Mouse (Mus musculus) intestine, embryonic 16.5 days (tissue): ENCODE results near the gene Igf2bp3. TPM values are rescaled to one million over a fixed set of nuclear protein-coding genes. Genes with fewer than 3 reads are reported as not detected.

ENCODE experiments used
- ATAC-seq: fragments of 200-750 bp; cut with Nextera tagmentation; 2 replicates; pipeline ENCODE4 v1.8.0; 2017; ENCODE audit warnings: moderate TSS enrichment, moderate library complexity
- H3K27ac ChIP-seq: fragments of 300-500 bp; sonication (generic); 2 replicates; pipeline ENCODE4 v1.5.1; 2014; ENCODE audit warnings: mild to moderate bottlenecking, low read length
- H3K27me3 ChIP-seq: fragments of 300-500 bp; sonication (generic); replicated peaks from 2 replicates; pipeline ENCODE4 v1.6.1; 2014; ENCODE audit warnings: low read length, control low read depth, mixed read lengths; ENCODE audit not compliant: control insufficient read depth, insufficient read depth
- H3K36me3 ChIP-seq: fragments of 300-500 bp; sonication (generic); 2 replicates; pipeline ENCODE4 v1.6.1; 2014; ENCODE audit warnings: low read length, control low read depth; ENCODE audit not compliant: control insufficient read depth, insufficient read depth
- H3K4me1 ChIP-seq: fragments of 300-500 bp; sonication (generic); 2 replicates; pipeline ENCODE4 v1.6.1; 2014; ENCODE audit warnings: low read length, control low read depth, mixed read lengths; ENCODE audit not compliant: control insufficient read depth, insufficient read depth
- H3K4me2 ChIP-seq: fragments of 300-500 bp; sonication (generic); 2 replicates; pipeline ENCODE4 v1.6.1; 2014; ENCODE audit warnings: low read depth, low read length, control low read depth
- H3K4me3 ChIP-seq: fragments of 300-500 bp; sonication (generic); 2 replicates; pipeline ENCODE4 v1.5.1; 2014; ENCODE audit warnings: mild to moderate bottlenecking, low read length
- H3K9ac ChIP-seq: fragments of 300-500 bp; sonication (generic); 2 replicates; pipeline ENCODE4 v1.6.1; 2014; ENCODE audit warnings: low read depth, low read length
- H3K9me3 ChIP-seq: fragments of 300-500 bp; sonication (generic); 2 replicates; pipeline ENCODE4 v1.6.1; 2016; ENCODE audit warnings: low read length, control low read depth; ENCODE audit not compliant: control insufficient read depth
- WGBS: fragments of 180-500 bp; shearing (Covaris S2); extraction: QIAGEN DNeasy Blood & Tissue Kit; methylation state at CpG from one replicate; pipeline ENCODE4 v1.1.7; 2014; 5-methylcytosine and 5-hydroxymethylcytosine counted together
- polyA plus RNA-seq: library from polyadenylated mRNA; unstranded; fragments of >200 nt; fragmentation: Nextera tagmentation; extraction: Ambion mirVana; gene quantifications from 2 replicates; pipeline ENCODE4 v1.2.1, GENCODE M21; 2015

Igf2bp3 gene
- polyA plus RNA-seq, 1 experiment from 2014 or later: 78.7 TPM

DNA sequence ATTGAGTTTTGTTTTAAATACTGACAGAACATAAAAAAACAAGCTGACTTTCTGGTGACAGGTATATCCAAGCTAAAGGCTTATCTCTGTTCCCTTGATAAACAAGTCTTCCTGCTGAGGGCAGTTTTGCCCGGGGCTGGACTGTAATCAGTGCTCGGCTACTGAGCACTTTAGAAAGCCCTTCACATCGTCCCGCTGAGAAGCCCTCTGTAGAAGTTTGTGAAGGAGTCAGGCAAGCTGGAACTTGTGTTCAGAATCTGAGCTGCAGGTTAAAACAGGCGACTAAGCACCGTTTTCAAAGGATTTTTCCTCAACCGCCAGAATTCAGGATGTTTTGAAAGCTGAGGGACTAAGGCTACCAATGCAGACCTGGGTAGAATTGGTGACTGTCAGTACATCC lies 7.1 kb upstream of the Igf2bp3 start:
- WGBS: 6% methylated on average over 7 of the region's 7 CpGs
- peak overlapping the region; percentile 61 for H3K9ac ChIP-seq
- H3K4me2 ChIP-seq: peak overlapping the region; percentile 50
- no peaks in the 10 kb centered on the region for H3K9me3 ChIP-seq
- no peaks in the 10 kb centered on the region for H3K27me3 ChIP-seq
- no peaks in the 10 kb centered on the region for H3K36me3 ChIP-seq
- H3K27ac ChIP-seq: peak overlapping the region; percentile 76
- ATAC-seq: no peak
- H3K4me1 ChIP-seq: peaks cover 7% of the 10 kb centered on the region
- H3K4me3 ChIP-seq: peak overlapping the region; percentile 19; the same call in 1 of the 2 replicates

DNA sequence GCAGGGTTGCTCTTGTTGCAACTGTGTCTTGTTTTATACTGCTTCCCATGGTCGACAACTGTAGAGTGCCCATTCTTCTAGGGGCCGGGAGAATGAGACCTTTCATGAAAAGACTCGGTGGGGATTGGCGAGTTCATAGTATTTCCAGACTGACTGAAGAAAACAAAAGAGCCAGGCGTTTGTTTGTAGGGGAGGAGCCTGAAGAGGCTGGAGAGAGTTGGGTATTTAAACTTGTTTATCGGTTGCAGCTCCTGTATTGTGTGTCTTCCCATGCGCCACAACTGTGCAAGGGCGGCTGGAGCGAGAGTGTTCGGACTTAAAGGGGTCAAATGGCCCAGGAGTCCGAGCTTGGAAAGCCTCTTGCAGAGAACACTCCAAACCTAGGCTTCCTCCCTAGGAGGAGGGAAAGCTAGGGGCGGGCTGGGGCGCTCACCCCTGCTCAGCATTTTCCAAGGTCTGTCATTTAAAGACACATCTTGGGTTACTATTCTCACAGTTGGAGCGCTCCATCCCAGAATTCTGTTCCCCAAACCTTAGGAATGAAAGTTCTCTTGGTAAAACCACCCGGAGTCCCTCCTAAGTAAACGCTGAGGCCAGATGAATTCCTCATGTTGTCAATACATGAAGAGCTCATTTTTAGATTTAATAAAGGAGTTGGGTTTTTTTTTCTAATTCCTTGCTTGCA lies 5.3 kb upstream of the Igf2bp3 start:
- H3K36me3 ChIP-seq: no peaks in the 10 kb centered on the region
- H3K9ac ChIP-seq: peak overlapping the region; percentile 58
- peaks cover 5% of the 10 kb centered on the region for H3K4me1 ChIP-seq
- H3K27ac ChIP-seq: peak overlapping the region; percentile 47
- H3K4me2 ChIP-seq: peak overlapping the region; percentile 60
- H3K27me3 ChIP-seq: no peaks in the 10 kb centered on the region
- no peak for ATAC-seq
- no peaks in the 10 kb centered on the region for H3K9me3 ChIP-seq
- 7% methylated on average over 16 of the region's 16 CpGs for WGBS
- H3K4me3 ChIP-seq: peak overlapping the region; percentile 38

DNA sequence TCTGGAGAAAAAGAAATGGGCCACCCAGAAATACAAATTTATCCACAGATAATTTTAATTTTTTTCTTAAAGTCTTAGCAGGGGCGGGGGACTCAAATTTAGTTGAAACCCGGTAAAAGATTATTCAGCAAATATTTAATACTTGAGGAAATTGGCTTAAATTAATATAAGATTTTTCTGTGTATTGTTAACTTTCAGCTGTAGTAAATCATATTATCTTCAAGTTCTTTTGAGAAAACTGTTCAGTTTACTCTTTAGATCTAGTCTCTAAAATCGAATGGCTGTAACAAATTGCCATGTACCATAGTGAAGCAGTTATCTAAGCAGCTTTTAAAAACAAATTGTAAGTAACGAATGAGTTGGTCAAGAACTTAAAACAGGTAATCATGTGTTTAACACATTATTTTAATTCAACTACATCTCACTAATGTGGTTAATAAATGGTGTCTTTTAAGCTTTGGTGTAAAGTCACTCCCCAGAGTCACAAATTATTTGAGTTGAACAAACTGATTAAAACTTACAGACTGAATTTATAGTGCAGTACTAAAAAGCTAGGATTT lies 4.3 kb upstream of the Igf2bp3 start:
- Histone ChIP-seq H3K27ac (no peak overlapping the region), H3K27me3 (no peaks in the 10 kb centered on the region), H3K9me3 (no peaks in the 10 kb centered on the region), H3K4me3 (no peak overlapping the region), H3K4me2 (no peak overlapping the region), H3K4me1 (no peaks in the 10 kb centered on the region), H3K36me3 (no peaks in the 10 kb centered on the region), H3K9ac (no peak overlapping the region)
- WGBS: 23% methylated on average over 4 of the region's 4 CpGs
- ATAC-seq: no peak

DNA sequence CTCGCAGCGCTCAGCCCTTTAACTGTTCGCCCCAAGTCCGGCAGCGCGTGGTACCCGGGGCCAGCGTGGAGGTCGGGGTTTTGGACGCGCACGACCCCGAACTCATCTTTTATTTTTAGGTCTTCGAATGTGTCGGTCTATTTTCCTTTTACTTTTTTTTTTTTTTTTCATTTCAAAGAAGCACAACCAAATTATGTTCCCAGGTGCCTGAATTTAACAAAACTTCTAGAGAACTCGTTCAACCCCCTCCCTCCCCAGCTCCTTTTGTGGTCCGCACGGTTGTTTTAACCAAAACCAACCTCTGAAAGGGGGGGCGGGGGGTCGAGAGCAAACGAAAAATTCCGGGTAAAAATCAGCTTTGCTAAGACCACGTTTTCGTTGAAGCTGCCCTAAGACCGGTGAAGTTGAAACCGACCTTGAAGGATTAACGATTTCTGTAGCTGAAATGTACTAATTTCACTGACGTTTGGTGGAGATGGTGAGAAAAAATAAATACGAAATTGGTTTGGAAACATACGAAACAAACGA lies 3.6 kb upstream of the Igf2bp3 start:
- Histone ChIP-seq H3K4me2 (peak overlapping the region; percentile 79), H3K9me3 (no peaks in the 10 kb centered on the region), H3K4me3 (peak overlapping the region; percentile 64), H3K27me3 (no peaks in the 10 kb centered on the region), H3K36me3 (no peaks in the 10 kb centered on the region), H3K4me1 (no peaks in the 10 kb centered on the region; the same call in 1 of the 2 replicates), H3K27ac (peak overlapping the region; percentile 57), H3K9ac (peak overlapping the region; percentile 70)
- no peak for ATAC-seq
- under 1% methylated on average over 31 of the region's 31 CpGs for WGBS

DNA sequence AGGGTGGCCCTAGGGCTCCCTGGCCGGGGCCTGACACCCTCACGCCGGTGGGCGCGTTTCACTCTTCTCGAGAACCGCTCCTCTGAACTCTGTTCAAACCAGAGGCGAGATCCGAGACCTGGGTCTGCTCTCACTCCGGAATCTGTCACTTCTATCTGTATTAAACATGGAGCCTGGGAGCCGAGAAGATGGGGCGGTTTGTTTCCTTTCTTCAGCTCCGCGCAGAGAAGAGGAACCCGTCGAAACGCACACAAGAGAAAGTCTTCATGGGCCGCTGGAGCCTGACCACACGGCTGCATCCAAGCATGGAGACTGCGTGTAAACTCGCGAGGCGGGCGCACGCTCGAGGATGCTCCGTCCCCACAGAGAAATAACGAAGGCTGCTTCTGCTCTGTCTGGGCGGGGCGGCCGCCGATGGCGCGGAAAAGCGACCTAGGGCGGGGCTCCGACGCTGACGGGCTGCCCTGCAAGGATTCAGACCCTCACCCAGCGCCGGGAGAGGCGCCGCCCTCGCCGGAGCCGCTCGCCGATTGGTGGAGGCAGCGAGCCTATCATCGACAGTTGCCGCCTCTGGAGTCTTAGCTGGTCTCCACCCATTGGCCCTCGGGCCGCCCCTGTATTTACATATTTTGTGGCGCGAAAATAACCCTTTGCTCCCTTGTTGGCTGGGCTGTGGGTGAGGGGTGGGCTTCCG lies 3.0 kb upstream of the Igf2bp3 start:
- Histone ChIP-seq H3K9ac (peak overlapping the region; percentile 74), H3K27me3 (no peaks in the 10 kb centered on the region), H3K9me3 (no peaks in the 10 kb centered on the region), H3K36me3 (no peaks in the 10 kb centered on the region), H3K27ac (peak overlapping the region; percentile 89), H3K4me1 (peaks cover 4% of the 10 kb centered on the region), H3K4me3 (peak overlapping the region; percentile 64), H3K4me2 (peak overlapping the region; percentile 79)
- peak; percentile 90 for ATAC-seq
- under 1% methylated on average over 56 of the region's 56 CpGs for WGBS

DNA sequence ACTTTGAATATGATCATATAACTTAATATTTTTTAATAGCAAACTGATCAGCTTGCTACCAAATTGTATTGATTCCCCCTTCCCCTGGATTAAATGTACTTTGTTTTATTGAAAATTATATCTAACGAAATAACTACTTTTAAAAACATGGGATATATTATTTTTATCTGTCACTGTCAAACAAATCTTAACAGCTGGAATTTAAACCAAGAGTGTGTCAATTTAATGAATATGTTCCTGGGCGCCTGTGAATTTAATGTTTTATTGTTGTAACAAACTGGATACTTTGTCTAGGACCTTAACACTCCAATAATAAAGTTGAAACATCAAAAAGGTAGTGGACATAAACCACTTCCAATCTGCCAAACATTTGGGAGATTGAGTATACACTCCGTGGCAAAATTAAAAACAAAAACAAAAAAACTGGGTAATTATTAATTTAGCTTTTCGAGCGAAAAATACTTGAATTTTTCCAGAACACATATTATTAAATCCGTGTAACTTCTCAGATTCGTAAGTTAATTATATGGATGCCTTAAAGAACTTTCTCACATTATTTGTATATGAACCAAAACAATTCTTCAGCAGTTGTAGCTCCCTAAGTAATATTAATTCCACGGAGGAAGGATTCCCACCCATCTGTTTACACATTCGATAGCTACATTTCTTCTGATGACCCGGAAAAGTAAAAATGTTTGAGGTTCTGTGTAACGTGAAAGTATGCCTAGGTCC lies 2.2 kb upstream of the Igf2bp3 start:
- peak overlapping the region; percentile 64 for H3K4me3 ChIP-seq
- peak overlapping the region; percentile 89 for H3K27ac ChIP-seq
- H3K9me3 ChIP-seq: no peaks in the 10 kb centered on the region
- ATAC-seq: no peak
- H3K36me3 ChIP-seq: no peaks in the 10 kb centered on the region
- 3% methylated on average over 11 of the region's 11 CpGs for WGBS
- peak overlapping the region; percentile 79 for H3K4me2 ChIP-seq
- H3K4me1 ChIP-seq: peaks cover 7% of the 10 kb centered on the region
- peak overlapping the region; percentile 74 for H3K9ac ChIP-seq
- no peaks in the 10 kb centered on the region for H3K27me3 ChIP-seq

DNA sequence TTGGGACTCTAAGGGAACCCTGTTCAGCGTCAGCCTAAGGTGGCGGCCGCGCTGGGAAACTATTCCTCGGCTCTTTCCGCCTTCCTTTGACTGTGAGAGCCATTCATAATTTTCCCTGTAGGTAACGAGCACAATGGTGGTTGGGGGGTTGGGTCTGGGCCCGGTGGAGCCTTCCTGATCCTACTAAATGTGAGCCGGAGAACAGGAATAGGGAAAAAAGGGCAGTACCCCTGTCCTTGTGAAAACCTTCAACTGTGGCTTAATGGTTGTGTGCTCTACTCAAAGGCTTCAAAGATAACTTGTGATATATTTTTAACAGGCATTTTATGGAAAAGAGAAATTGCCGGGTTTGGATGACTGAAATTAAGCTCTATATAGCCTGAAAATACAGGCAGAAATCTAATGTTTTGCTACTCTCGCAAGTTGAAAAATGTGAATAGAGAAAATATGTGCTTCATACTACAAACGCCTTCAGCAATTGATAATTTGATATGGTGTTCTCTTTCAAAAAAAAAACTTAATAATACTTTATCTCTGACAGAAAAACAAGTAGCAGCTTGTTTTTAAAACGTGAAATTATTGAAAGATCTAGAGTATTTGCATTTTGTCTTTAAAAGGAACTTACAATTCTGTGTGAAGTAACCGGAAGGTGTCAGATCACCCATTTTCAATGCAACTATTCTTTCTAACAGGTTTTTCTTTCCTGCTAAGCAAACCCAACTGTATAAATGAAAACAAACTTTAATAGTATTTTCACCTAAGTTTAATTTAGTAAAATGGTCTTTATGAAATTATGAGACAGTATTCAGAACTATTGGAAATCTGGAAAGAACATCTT lies 1.2 kb upstream of the Igf2bp3 start:
- peaks cover 8% of the 10 kb centered on the region for H3K4me1 ChIP-seq
- H3K27me3 ChIP-seq: no peaks in the 10 kb centered on the region
- peak overlapping the region; percentile 98 for H3K9ac ChIP-seq
- peak overlapping the region; percentile 78 for H3K4me2 ChIP-seq
- peak overlapping the region; percentile 100 for H3K27ac ChIP-seq
- 2% methylated on average over 14 of the region's 14 CpGs for WGBS
- H3K4me3 ChIP-seq: peak overlapping the region; percentile 97
- no peaks in the 10 kb centered on the region for H3K36me3 ChIP-seq
- ATAC-seq: peak; percentile 9
- H3K9me3 ChIP-seq: no peaks in the 10 kb centered on the region

DNA sequence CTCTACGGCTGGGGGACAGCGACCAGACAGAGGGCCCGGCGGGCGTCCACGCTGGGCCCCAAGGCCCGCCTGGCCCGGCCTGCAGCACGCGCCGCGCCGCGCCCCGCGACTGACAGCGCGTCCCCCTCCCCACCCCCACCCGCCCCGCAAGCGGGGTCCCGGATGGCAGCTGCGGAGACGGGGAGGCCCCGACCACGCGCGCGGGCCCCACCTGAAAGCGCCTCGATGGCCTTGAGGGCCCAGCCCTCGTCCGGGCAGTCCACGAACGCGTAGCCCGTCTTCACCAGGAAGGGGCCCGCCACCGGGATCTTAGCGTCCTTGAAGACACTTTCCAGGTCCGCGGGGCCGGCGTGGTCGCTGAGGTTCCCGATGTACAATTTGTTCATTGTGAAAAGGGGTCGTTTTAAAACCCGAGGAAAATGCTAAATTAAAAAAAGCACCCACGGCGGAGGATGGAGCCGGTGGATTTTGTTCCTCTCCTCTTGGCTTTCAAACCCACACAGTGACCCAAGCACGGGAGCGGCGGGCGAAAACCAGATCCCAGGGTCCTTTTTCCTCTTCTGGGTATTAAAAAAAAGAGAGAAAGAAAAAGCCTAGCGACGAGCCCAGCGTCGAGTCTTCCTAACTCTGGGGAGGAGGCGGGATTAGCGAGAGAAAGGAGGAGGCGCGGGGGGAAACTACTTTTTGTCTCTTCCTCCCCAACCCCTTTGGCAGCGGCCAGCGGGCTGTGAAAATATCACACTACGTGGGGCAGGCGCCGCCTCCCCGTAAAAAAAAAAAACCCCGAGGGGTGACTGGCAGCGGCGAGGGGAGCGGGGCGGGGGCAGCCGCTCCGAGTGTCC lies 450 bp downstream of the Igf2bp3 start:
- Histone ChIP-seq H3K27me3 (no peaks in the 10 kb centered on the region), H3K27ac (peak overlapping the region; percentile 100), H3K36me3 (no peaks in the 10 kb centered on the region), H3K4me3 (peak overlapping the region; percentile 97), H3K4me1 (peaks cover 22% of the 10 kb centered on the region), H3K4me2 (peak overlapping the region; percentile 78), H3K9ac (peak overlapping the region; percentile 98), H3K9me3 (no peaks in the 10 kb centered on the region)
- under 1% methylated on average over 72 of the region's 76 CpGs for WGBS
- ATAC-seq: 0 out of 2 replicates have a peak, but pooled peaks have one; percentile 3
